Mouse (Mus musculus) MEL (cell line): ENCODE data around the gene Dock10.

ENCODE experiments used
- CHD1 ChIP-seq: IDR thresholded peaks from 2 replicates; pipeline ENCODE4 v1.6.1; 2012; ENCODE audit warnings: low read depth, mild to moderate bottlenecking, inconsistent platforms, low read length, improper control_type of control experiment
- CHD2 ChIP-seq: IDR thresholded peaks from 2 replicates; pipeline ENCODE4 v1.6.1; 2011; ENCODE audit warnings: low read length, improper control_type of control experiment
- CTCF ChIP-seq, 3 experiments: IDR thresholded peaks in 2 of 3; conservative IDR thresholded peaks in 1 of 3; 2 replicates each; pipeline ENCODE4 v1.5.1; 2011 to 2012; ENCODE audit warnings: low read length in 3 of 3, low read depth in 2 of 3, mild to moderate bottlenecking in 2 of 3, improper control_type of control experiment in 1 of 3, inconsistent platforms in 1 of 3, mixed read lengths in 1 of 3, moderate library complexity in 1 of 3; ENCODE audit not compliant: control insufficient read depth in 1 of 3, insufficient read depth in 1 of 3, poor library complexity in 1 of 3, severe bottlenecking in 1 of 3
- HCFC1 ChIP-seq: IDR thresholded peaks from 2 replicates; pipeline ENCODE4 v1.6.1; 2012; ENCODE audit warnings: low read depth, mild to moderate bottlenecking, inconsistent platforms, low read length, improper control_type of control experiment, moderate library complexity
- ZC3H11A ChIP-seq: IDR thresholded peaks from 2 replicates; pipeline ENCODE4 v1.6.1; 2012; ENCODE audit warnings: low read depth, mild to moderate bottlenecking, inconsistent platforms, low read length, improper control_type of control experiment

DNA sequence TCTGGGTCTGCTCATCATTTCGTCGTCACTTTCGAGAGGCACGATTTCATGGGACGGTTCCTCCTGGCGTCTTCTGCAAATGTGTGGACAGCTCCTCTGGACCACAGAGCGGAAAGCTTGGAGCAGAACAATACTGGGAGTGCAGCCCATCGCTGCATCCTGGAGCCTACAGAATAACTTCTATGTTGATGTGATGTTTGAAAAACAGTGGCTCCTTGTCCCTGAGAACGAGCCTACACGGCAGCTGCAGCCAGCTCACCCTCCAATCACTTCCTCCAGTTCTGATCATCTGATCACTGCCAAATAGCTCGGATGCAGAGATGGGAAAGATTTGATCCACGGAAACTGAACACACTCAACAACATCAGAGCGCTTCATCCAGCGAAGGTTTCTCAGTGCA, 49.0 kb downstream of the Dock10 start:
- TF ChIP-seq CTCF (IDR thresholded peaks at IDR 0.05 in 2 of 3, conservative IDR thresholded peaks at IDR 0.05 in 1 of 3; ENCODE audit: control insufficient read depth in 1 of 3, insufficient read depth in 1 of 3, low read depth in 2 of 3, low read length in 3 of 3, poor library complexity in 1 of 3, severe bottlenecking in 1 of 3) (no peak), CHD1 (no peak), CHD2 (no peak), ZC3H11A (no peak), HCFC1 (no peak)
